Mouse (Mus musculus) testis, adult 2 months (tissue): Measurements from ENCODE around the gene Ufl1.

Source experiments
- CTCF ChIP-seq: fragments of 200-500 bp; IDR thresholded peaks from 2 replicates; pipeline ENCODE4 v1.5.1; 2012; ENCODE audit warnings: low read depth, mild to moderate bottlenecking, inconsistent platforms, low read length, moderate library complexity; ENCODE audit not compliant: control insufficient read depth, insufficient read depth, insufficient replicate concordance
- POLR2A ChIP-seq: fragments of 200-500 bp; IDR thresholded peaks from 2 replicates; pipeline ENCODE4 v1.6.1; 2012; ENCODE audit warnings: low read depth, mild to moderate bottlenecking, inconsistent platforms, low read length, moderate library complexity; ENCODE audit not compliant: control insufficient read depth

- no peak for TF ChIP-seq POLR2A
- TF ChIP-seq CTCF, result no peak
These were observed 32.1 kb upstream of the Ufl1 start for GRCm38 (mm10) chr4:25313767-25314166.
